17 mouse cellular contexts compared by ENCODE assay signal in genomic region chr7:73520231-73520630, GRCm38 (mm10). TPM values are rescaled to one million over a fixed set of nuclear protein-coding genes. Genes with fewer than 3 reads are reported as not detected.
A peak's percentile ranks its signal among the peaks of the same experiment; 100 is the strongest.
DNase-seq lines count a peak whose midpoint lies in the region; ATAC-seq and TF ChIP-seq lines count a peak whose summit lies in the region.
"Had no signal": no experiment of that assay in that cellular context is flagged by ENCODE, and none has a peak within 500 bp of the region (broad histone marks: within the 10 kb centered on the region; RNA-seq: fewer than 3 reads in every experiment).

No protein-coding gene starts in this region.

- 0 out of 2 replicates have a peak overlapping the region, but pooled peaks have one; percentile 13 for H3K27ac ChIP-seq in embryonic facial prominence, embryonic 12.5 days
- H3K27ac ChIP-seq in embryonic facial prominence, embryonic 10.5 days (replicated peaks): no peak overlapping the region
- H3K27ac ChIP-seq in heart, postnatal 0 days (ENCODE audit: low read depth): peak overlapping the region; percentile 20; the same call in 1 of the 2 replicates
- peak overlapping the region; percentile 40 for H3K27ac ChIP-seq in liver, embryonic 13.5 days
- H3K27ac ChIP-seq in liver, postnatal 0 days (ENCODE audit: low read depth): no peak overlapping the region
- no peak overlapping the region for H3K27ac ChIP-seq in MEL (ENCODE audit: control insufficient read depth, low read depth, low read length)

- H3K27me3 ChIP-seq in embryonic facial prominence, embryonic 12.5 days: no peaks in the 10 kb centered on the region
- H3K27me3 ChIP-seq in embryonic facial prominence, embryonic 10.5 days (replicated peaks; ENCODE audit: low read depth, poor library complexity, severe bottlenecking): no peaks in the 10 kb centered on the region
- H3K27me3 ChIP-seq in heart, postnatal 0 days (ENCODE audit: control insufficient read depth, insufficient read depth, low read length): no peaks in the 10 kb centered on the region
- H3K27me3 ChIP-seq in liver, embryonic 13.5 days: no peaks in the 10 kb centered on the region
- H3K27me3 ChIP-seq in liver, postnatal 0 days (ENCODE audit: insufficient read depth, low read length): no peaks in the 10 kb centered on the region
- H3K27me3 ChIP-seq in MEL (ENCODE audit: control insufficient read depth in 1 of 2, insufficient read depth in 2 of 2, low read length in 2 of 2): no peaks in the 10 kb centered on the region
- H3K27me3 ChIP-seq: embryonic facial prominence, embryonic 15.5 days had no signal

- no peak for TF ChIP-seq POLR2A in MEL (IDR thresholded peaks at IDR 0.05; ENCODE audit: control insufficient read depth in 1 of 2, insufficient read depth in 1 of 2, low read depth in 1 of 2, low read length in 2 of 2, poor library complexity in 1 of 2)

- WGBS in embryonic facial prominence, embryonic 12.5 days: 88% methylated on average over 10 of the region's 10 CpGs
- 92% methylated on average over 10 of the region's 10 CpGs for WGBS in embryonic facial prominence, embryonic 10.5 days
- 78% methylated on average over 10 of the region's 10 CpGs for WGBS in heart, postnatal 0 days
- WGBS in liver, embryonic 13.5 days (ENCODE audit: insufficient replicate concordance): 88% methylated on average over 10 of the region's 10 CpGs
- 92% methylated on average over 10 of the region's 10 CpGs for WGBS in liver, postnatal 0 days (ENCODE audit: insufficient replicate concordance)

- TF ChIP-seq RAD21 in MEL (IDR thresholded peaks at IDR 0.05; ENCODE audit: low read depth, low read length): no peak

- peaks cover 50% of the 10 kb centered on the region for H3K36me3 ChIP-seq in embryonic facial prominence, embryonic 12.5 days
- peaks cover 89% of the 10 kb centered on the region for H3K36me3 ChIP-seq in embryonic facial prominence, embryonic 10.5 days (replicated peaks)
- peaks cover 67% of the 10 kb centered on the region for H3K36me3 ChIP-seq in heart, postnatal 0 days (replicated peaks; ENCODE audit: control insufficient read depth, insufficient read depth, low read length)
- peaks cover 64% of the 10 kb centered on the region for H3K36me3 ChIP-seq in liver, embryonic 13.5 days
- peaks cover 77% of the 10 kb centered on the region for H3K36me3 ChIP-seq in liver, postnatal 0 days (replicated peaks; ENCODE audit: insufficient read depth, low read length)
- peaks cover 11 to 22% of the 10 kb centered on the region in 2 experiments for H3K36me3 ChIP-seq in MEL (ENCODE audit: control insufficient read depth in 1 of 2, insufficient read depth in 2 of 2, low read length in 2 of 2)

- TF ChIP-seq CTCF in heart, postnatal 0 days (IDR thresholded peaks at IDR 0.05; ENCODE audit: low read depth): no peak
- no peak for TF ChIP-seq CTCF in liver, postnatal 0 days (IDR thresholded peaks at IDR 0.05; ENCODE audit: low read depth)
- TF ChIP-seq CTCF in MEL (IDR thresholded peaks at IDR 0.05 in 2 of 3, conservative IDR thresholded peaks at IDR 0.05 in 1 of 3; ENCODE audit: control insufficient read depth in 1 of 3, insufficient read depth in 1 of 3, low read depth in 2 of 3, low read length in 3 of 3, poor library complexity in 1 of 3, severe bottlenecking in 1 of 3): no peak

- DNase-seq in embryonic facial prominence, embryonic 10.5 days (ENCODE audit: low spot score): no peak
- DNase-seq in heart, postnatal 0 days (ENCODE audit: low spot score): no peak
- DNase-seq in heart, adult 8-10 months (ENCODE audit: low spot score): no peak
- no peak for DNase-seq in liver, embryonic 13.5 days
- DNase-seq in liver, postnatal 0 days: no peak
- DNase-seq in MEL (ENCODE audit: low read depth, low spot score): no peak
- DNase-seq in layer of hippocampus, postnatal 10 days (ENCODE audit: low spot score in 2 of 2): no peak
- DNase-seq: cerebellum, adult 8-10 months; heart, postnatal 14 days; kidney, adult 9 months; left cerebral cortex, postnatal 4 days; lung, adult 18-20 months; lung, postnatal 4 days; thymus, postnatal 36 days had no signal

- no peak overlapping the region for H3K4me3 ChIP-seq in embryonic facial prominence, embryonic 12.5 days
- H3K4me3 ChIP-seq in embryonic facial prominence, embryonic 10.5 days: no peak overlapping the region
- no peak overlapping the region for H3K4me3 ChIP-seq in heart, postnatal 0 days (ENCODE audit: low read depth, low read length)
- no peak overlapping the region for H3K4me3 ChIP-seq in liver, embryonic 13.5 days (replicated peaks)
- H3K4me3 ChIP-seq in liver, postnatal 0 days (ENCODE audit: low read depth, low read length): no peak overlapping the region
- H3K4me3 ChIP-seq in MEL (ENCODE audit: control insufficient read depth in 1 of 2, insufficient read depth in 1 of 2, low read depth in 2 of 2, low read length in 2 of 2): no peak overlapping the region
- H3K4me3 ChIP-seq: embryonic facial prominence, embryonic 15.5 days; midbrain, embryonic 10.5 days had no signal

- H3K4me1 ChIP-seq in embryonic facial prominence, embryonic 12.5 days: peaks cover 11% of the 10 kb centered on the region; the same call in 1 of the 2 replicates
- H3K4me1 ChIP-seq in embryonic facial prominence, embryonic 10.5 days: peaks cover 11% of the 10 kb centered on the region
- H3K4me1 ChIP-seq in heart, postnatal 0 days (ENCODE audit: control insufficient read depth, insufficient read depth): no peaks in the 10 kb centered on the region
- peaks cover 68% of the 10 kb centered on the region for H3K4me1 ChIP-seq in liver, embryonic 13.5 days (replicated peaks)
- H3K4me1 ChIP-seq in liver, postnatal 0 days (ENCODE audit: insufficient read depth): peaks cover 12% of the 10 kb centered on the region
- H3K4me1 ChIP-seq in MEL (ENCODE audit: control insufficient read depth in 1 of 2, insufficient read depth in 2 of 2, low read length in 2 of 2): peaks cover 7 to 11% of the 10 kb centered on the region in 2 experiments

- H3K79me2 ChIP-seq in MEL (ENCODE audit: control insufficient read depth, insufficient read depth, low read length, poor library complexity): peaks cover 4% of the 10 kb centered on the region

- H3K9ac ChIP-seq in embryonic facial prominence, embryonic 12.5 days: no peak overlapping the region
- H3K9ac ChIP-seq in heart, postnatal 0 days (replicated peaks; ENCODE audit: low read depth, low read length): no peak overlapping the region
- H3K9ac ChIP-seq in liver, embryonic 13.5 days: no peak overlapping the region
- no peak overlapping the region for H3K9ac ChIP-seq in liver, postnatal 0 days (replicated peaks)
- H3K9ac ChIP-seq in MEL (ENCODE audit: control insufficient read depth, low read depth, low read length, poor library complexity, severe bottlenecking): no peak overlapping the region
- H3K9ac ChIP-seq: embryonic facial prominence, embryonic 15.5 days had no signal

- no peaks in the 10 kb centered on the region for H3K9me3 ChIP-seq in embryonic facial prominence, embryonic 12.5 days
- no peaks in the 10 kb centered on the region for H3K9me3 ChIP-seq in embryonic facial prominence, embryonic 10.5 days
- no peaks in the 10 kb centered on the region for H3K9me3 ChIP-seq in heart, postnatal 0 days (replicated peaks; ENCODE audit: control insufficient read depth, low read length)
- no peaks in the 10 kb centered on the region for H3K9me3 ChIP-seq in liver, embryonic 13.5 days (replicated peaks)
- H3K9me3 ChIP-seq in liver, postnatal 0 days (ENCODE audit: low read length): no peaks in the 10 kb centered on the region
- no peaks in the 10 kb centered on the region for H3K9me3 ChIP-seq in MEL (replicated peaks; ENCODE audit: insufficient read depth, low read length)
- H3K9me3 ChIP-seq: embryonic facial prominence, embryonic 15.5 days; midbrain, embryonic 10.5 days had no signal

- no peak for TF ChIP-seq EP300 in heart, postnatal 0 days (IDR thresholded peaks at IDR 0.05; ENCODE audit: low read depth)
- TF ChIP-seq EP300 in liver, postnatal 0 days (IDR thresholded peaks at IDR 0.05; ENCODE audit: low read depth): no peak
- TF ChIP-seq EP300 in MEL (IDR thresholded peaks at IDR 0.05; ENCODE audit: low read depth in 1 of 2, low read length in 2 of 2): no peak

- ATAC-seq in embryonic facial prominence, embryonic 12.5 days (ENCODE audit: insufficient number of reproducible peaks, insufficient read depth, low FRiP score, low TSS enrichment): no peak
- ATAC-seq in heart, postnatal 0 days (ENCODE audit: insufficient read depth, low read depth): no peak
- ATAC-seq in liver, embryonic 13.5 days (ENCODE audit: low read depth): no peak
- ATAC-seq in liver, postnatal 0 days: no peak

- H3K4me2 ChIP-seq in embryonic facial prominence, embryonic 12.5 days (replicated peaks): no peak overlapping the region
- no peak overlapping the region for H3K4me2 ChIP-seq in heart, postnatal 0 days (ENCODE audit: low read depth, low read length)
- no peak overlapping the region for H3K4me2 ChIP-seq in liver, embryonic 13.5 days
- no peak overlapping the region for H3K4me2 ChIP-seq in liver, postnatal 0 days (ENCODE audit: low read depth, low read length)
- H3K4me2 ChIP-seq: embryonic facial prominence, embryonic 15.5 days had no signal

TF ChIP-seq in MEL, 35 proteins besides CTCF, POLR2A, EP300 and RAD21:
- TF ChIP-seq MXI1 (IDR thresholded peaks at IDR 0.05; ENCODE audit: low read depth, low read length) (no peak), TBP (IDR thresholded peaks at IDR 0.05; ENCODE audit: low read depth, low read length) (0 out of 2 replicates have a peak, but pooled peaks have one; percentile 32), BHLHE40 (IDR thresholded peaks at IDR 0.05; ENCODE audit: borderline replicate concordance, low read depth, low read length) (no peak)

RNA-seq across cellular contexts. Expression of gene Chd2, which starts 21.4 kb away (rescaled TPM):
- polyA plus RNA-seq in embryonic facial prominence, embryonic 12.5 days (2016; fragmentation: Nextera tagmentation; extraction: Ambion mirVana): 57.9 and 65.0 TPM in 2 replicates
- 49.2 and 54.8 TPM in 2 replicates for polyA plus RNA-seq in embryonic facial prominence, embryonic 10.5 days (2016; fragmentation: Nextera tagmentation; extraction: Ambion mirVana)
- total RNA-seq in heart, postnatal 0 days (2014; rRNA removed; ENCODE audit: low replicate concordance): 43.0 and 65.5 TPM in 2 replicates
- polyA plus RNA-seq in heart, postnatal 0 days (2015; fragmentation: Nextera tagmentation; extraction: Ambion mirVana): 31.1 and 32.2 TPM in 2 replicates
- total RNA-seq in heart, adult 8-10 months (2022): 10 to 100 TPM; 37.2 to 45.8 (median 39.8) TPM
- polyA plus RNA-seq in liver, embryonic 13.5 days (2015; fragmentation: Nextera tagmentation; extraction: Ambion mirVana): 18.8 and 25.6 TPM in 2 replicates
- 14.1 and 17.2 TPM in 2 replicates for polyA plus RNA-seq in liver, postnatal 0 days (2015; fragmentation: Nextera tagmentation; extraction: Ambion mirVana)
- total RNA-seq in MEL (2012; rRNA removed): 9.9 and 16.9 TPM in 2 replicates
- polyA plus RNA-seq in MEL (2012; ENCODE audit: insufficient read depth in 1 of 2, insufficient read length in 2 of 2, low read depth in 1 of 2, low replicate concordance in 2 of 2, missing spikeins in 1 of 2): 100 to 1,000 TPM in 1 of 2 experiments, 10 to 100 TPM in 1; 21.4 to 275 TPM
- total RNA-seq in layer of hippocampus, postnatal 10 days (2021): 10 to 100 TPM; 47.7 to 50.3 TPM

Comparison
In these comparisons a context has a peak if more than half of its experiments do, and no peak if none do; other contexts are left out.
1. H3K27ac ChIP-seq: peak in embryonic facial prominence, embryonic 12.5 days (single experiment), heart, postnatal 0 days (single experiment) and liver, embryonic 13.5 days (single experiment); none in embryonic facial prominence, embryonic 10.5 days (single experiment), liver, postnatal 0 days (single experiment) and MEL (single experiment).